Mouse (Mus musculus): ENCODE measurements around the gene Fbxw5.

DNA sequence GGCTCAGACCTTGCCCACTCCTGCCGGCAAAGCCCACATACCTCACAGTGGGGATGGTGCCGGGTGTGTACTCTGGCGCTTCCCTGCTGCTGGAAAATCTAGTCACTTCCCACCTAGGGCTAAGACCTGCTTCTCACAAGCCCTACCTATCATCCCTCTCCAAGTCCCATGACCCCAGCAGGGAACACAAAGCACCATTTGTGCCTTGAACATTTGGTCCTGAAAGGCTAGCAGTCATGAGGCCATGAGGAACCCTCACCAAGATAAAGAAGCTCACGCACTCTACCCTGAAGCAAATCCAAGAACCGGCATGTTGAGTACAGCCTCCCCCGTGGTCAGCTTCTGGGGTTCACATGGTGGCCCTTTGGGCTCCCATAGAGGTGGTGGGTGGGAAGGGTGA lies 30.6 kb upstream of the Fbxw5 start, which contains the start of gene Ptgds:
- TF ChIP-seq ZKSCAN1 (IDR thresholded peaks at IDR 0.05; ENCODE audit: borderline replicate concordance, low read depth, low read length), result no peak
- TF ChIP-seq MEF2A (IDR thresholded peaks at IDR 0.05; ENCODE audit: borderline replicate concordance, low read depth, low read length), result no peak

All from CH12.LX (cell line).